Mouse (Mus musculus) kidney, postnatal 0 days (tissue): ENCODE data around the gene Olfr116. TPM values are rescaled to one million over a fixed set of nuclear protein-coding genes. Genes with fewer than 3 reads are reported as not detected.

Experiments used
- ATAC-seq: fragments of 200-750 bp; cut with Nextera tagmentation; replicated peaks from 2 replicates; pipeline ENCODE4 v1.8.0; 2017; ENCODE audit warnings: low read depth, moderate number of reproducible peaks, moderate TSS enrichment, moderate library complexity; ENCODE audit not compliant: low FRiP score
- DNase-seq: peaks from one replicate; pipeline ENCODE4 v3.0.0-alpha.2; 2016; ENCODE audit warnings: low spot score
- H3K27ac ChIP-seq: fragments of 300-500 bp; sonication (generic); 2 replicates; pipeline ENCODE4 v1.5.1; 2014; ENCODE audit warnings: mild to moderate bottlenecking
- H3K27me3 ChIP-seq: fragments of 300-500 bp; sonication (generic); 2 replicates; pipeline ENCODE4 v1.6.1; 2014; ENCODE audit warnings: low read length, mixed read lengths; ENCODE audit not compliant: insufficient read depth
- H3K36me3 ChIP-seq: fragments of 300-500 bp; sonication (generic); 2 replicates; pipeline ENCODE4 v1.6.1; 2014; ENCODE audit warnings: low read length, mixed read lengths; ENCODE audit not compliant: insufficient read depth
- H3K4me1 ChIP-seq: fragments of 300-500 bp; sonication (generic); replicated peaks from 2 replicates; pipeline ENCODE4 v1.6.1; 2014; ENCODE audit warnings: antibody characterized with exemption, low read length, mixed read lengths; ENCODE audit not compliant: insufficient read depth
- H3K4me2 ChIP-seq: fragments of 300-500 bp; sonication (generic); 2 replicates; pipeline ENCODE4 v1.6.1; 2014; ENCODE audit warnings: mild to moderate bottlenecking, low read length, moderate library complexity, mixed read lengths
- H3K4me3 ChIP-seq: fragments of 300-500 bp; sonication (generic); replicated peaks from 2 replicates; pipeline ENCODE4 v1.5.1; 2014; ENCODE audit warnings: low read depth, low read length
- H3K9ac ChIP-seq: fragments of 300-500 bp; sonication (generic); 2 replicates; pipeline ENCODE4 v1.6.1; 2014; ENCODE audit warnings: low read depth, low read length
- H3K9me3 ChIP-seq: fragments of 300-500 bp; sonication (generic); replicated peaks from 2 replicates; pipeline ENCODE4 v1.6.1; 2016; ENCODE audit warnings: low read length, inconsistent platforms, mixed read lengths
- CTCF ChIP-seq: IDR thresholded peaks from 2 replicates; pipeline ENCODE4 v1.5.1; 2016; ENCODE audit warnings: antibody characterized with exemption, low read depth, mild to moderate bottlenecking, moderate library complexity
- WGBS: fragments of 180-500 bp; shearing (Covaris S2); extraction: QIAGEN DNeasy Blood & Tissue Kit; methylation state at CpG from one replicate; pipeline ENCODE4 v1.1.7; 2014; 5-methylcytosine and 5-hydroxymethylcytosine counted together
- polyA plus RNA-seq: library from polyadenylated mRNA; unstranded; fragments of >200 nt; fragmentation: Nextera tagmentation; extraction: Ambion mirVana; gene quantifications from 2 replicates; pipeline ENCODE4 v1.2.1, GENCODE M21; 2015

Gene Olfr116
- not detected in 2 replicates for polyA plus RNA-seq

GRCm38 (mm10) chr17:37627009-37627408, at the start of gene Olfr116, which contains the start of gene Olfr115:
TSS of gene Olfr116 (minus strand) at chr17:37627199.
TSS of gene Olfr115 (minus strand) at chr17:37627109.
- no peak within 1 kb of the TSS for H3K27ac ChIP-seq
- no peaks in the 10 kb centered on the region for H3K4me1 ChIP-seq
- no peaks in the 10 kb centered on the region for H3K9me3 ChIP-seq
- no peak within 1 kb of the TSS for H3K9ac ChIP-seq
- no peaks in the 10 kb centered on the region for H3K36me3 ChIP-seq
- H3K4me2 ChIP-seq, result no peak within 1 kb of the TSS
- 76% methylated on average over 2 of the region's 2 CpGs for WGBS
- no peak for TF ChIP-seq CTCF
- H3K4me3 ChIP-seq, result no peak within 1 kb of the TSS
- no peaks in the 10 kb centered on the region for H3K27me3 ChIP-seq
- ATAC-seq (no peak), DNase-seq (no peak)

- Histone ChIP-seq H3K36me3 (no peaks in the 10 kb centered on the region), H3K9me3 (no peaks in the 10 kb centered on the region), H3K27ac (no peak within 1 kb of the TSS), H3K9ac (no peak within 1 kb of the TSS), H3K4me3 (no peak within 1 kb of the TSS), H3K4me1 (no peaks in the 10 kb centered on the region), H3K27me3 (no peaks in the 10 kb centered on the region), H3K4me2 (no peak within 1 kb of the TSS)
- ATAC-seq, result no peak
- 65% methylated on average over 2 of the region's 2 CpGs for WGBS
- DNase-seq, result no peak
- TF ChIP-seq CTCF, result no peak
Measured at GRCm38 (mm10) chr17:37666688-37667087, 39.7 kb upstream of the Olfr116 start, which contains the start of gene Olfr118. TSS of gene Olfr118 (plus strand) at chr17:37666988.

GRCm38 (mm10) chr17:37663682-37664081, 36.7 kb upstream of the Olfr116 start, which contains the start of gene Olfr117:
TSS of gene Olfr117 (minus strand) at chr17:37663782.
- no peaks in the 10 kb centered on the region for H3K9me3 ChIP-seq
- H3K27me3 ChIP-seq, result no peaks in the 10 kb centered on the region
- H3K4me2 ChIP-seq, result no peak within 1 kb of the TSS
- H3K36me3 ChIP-seq, result no peaks in the 10 kb centered on the region
- no peaks in the 10 kb centered on the region for H3K4me1 ChIP-seq
- H3K9ac ChIP-seq, result no peak within 1 kb of the TSS
- ATAC-seq (no peak), DNase-seq (no peak)
- WGBS, result 57% methylated on average over 1 of the region's 1 CpGs
- no peak for TF ChIP-seq CTCF
- no peak within 1 kb of the TSS for H3K27ac ChIP-seq
- no peak within 1 kb of the TSS for H3K4me3 ChIP-seq

- Histone ChIP-seq H3K4me3 (no peak within 1 kb of the TSS), H3K9ac (no peak within 1 kb of the TSS), H3K4me1 (no peaks in the 10 kb centered on the region), H3K27ac (no peak within 1 kb of the TSS), H3K9me3 (no peaks in the 10 kb centered on the region), H3K27me3 (no peaks in the 10 kb centered on the region), H3K4me2 (no peak within 1 kb of the TSS), H3K36me3 (no peaks in the 10 kb centered on the region)
- DNase-seq, result no peak
- no peak for ATAC-seq
- no peak for TF ChIP-seq CTCF
Measured at GRCm38 (mm10) chr17:37592643-37593042, 34.4 kb downstream of the Olfr116 start, which contains the start of gene Olfr114. TSS of gene Olfr114 (minus strand) at chr17:37592743.

GRCm38 (mm10) chr17:37577563-37577962, 49.4 kb downstream of the Olfr116 start, which contains the start of gene Olfr113:
TSS of gene Olfr113 (minus strand) at chr17:37577663.
- no peak within 1 kb of the TSS for H3K4me3 ChIP-seq
- H3K4me1 ChIP-seq, result no peaks in the 10 kb centered on the region
- no peak within 1 kb of the TSS for H3K4me2 ChIP-seq
- H3K9ac ChIP-seq, result no peak within 1 kb of the TSS
- no peaks in the 10 kb centered on the region for H3K36me3 ChIP-seq
- no peak for TF ChIP-seq CTCF
- ATAC-seq, result no peak
- no peak for DNase-seq
- no peaks in the 10 kb centered on the region for H3K9me3 ChIP-seq
- no peaks in the 10 kb centered on the region for H3K27me3 ChIP-seq
- H3K27ac ChIP-seq, result no peak within 1 kb of the TSS

Other genes starting within 250 kb of the Olfr116 start
- gene Olfr105-ps, start 248.2 kb downstream of the Olfr116 start, polyA plus RNA-seq, result not detected in 2 replicates
- not detected in 2 replicates for gene Olfr106-ps, start 236.8 kb downstream of the Olfr116 start, polyA plus RNA-seq
- not detected in 2 replicates for gene Olfr107, start 228.0 kb downstream of the Olfr116 start, polyA plus RNA-seq
- gene Olfr108, start 181.7 kb downstream of the Olfr116 start, polyA plus RNA-seq, result not detected in 2 replicates
- gene Olfr109, start 168.3 kb downstream of the Olfr116 start, polyA plus RNA-seq, result not detected in 2 replicates
- gene H2-M2, start 143.6 kb downstream of the Olfr116 start, polyA plus RNA-seq, result not detected in 2 replicates
- gene Olfr110, start 134.7 kb downstream of the Olfr116 start, polyA plus RNA-seq, result not detected in 2 replicates
- not detected in 2 replicates for gene Olfr111, start 119.2 kb downstream of the Olfr116 start, polyA plus RNA-seq
- gene Olfr112, start 57.7 kb downstream of the Olfr116 start, polyA plus RNA-seq, result not detected in 2 replicates
- gene Olfr113, start 49.5 kb downstream of the Olfr116 start, polyA plus RNA-seq, result not detected in 2 replicates
- gene Olfr114, start 34.5 kb downstream of the Olfr116 start, polyA plus RNA-seq, result not detected in 2 replicates
- gene Olfr115, start 90 bp downstream of the Olfr116 start, polyA plus RNA-seq, result not detected in 2 replicates
- not detected in 2 replicates for gene Olfr117, start 36.6 kb upstream of the Olfr116 start, polyA plus RNA-seq
- gene Olfr118, start 39.8 kb upstream of the Olfr116 start, polyA plus RNA-seq, result not detected in 2 replicates
- not detected in 2 replicates for gene Olfr119, start 69.4 kb upstream of the Olfr116 start, polyA plus RNA-seq
- not detected in 2 replicates for gene Olfr120, start 94.6 kb upstream of the Olfr116 start, polyA plus RNA-seq
- gene Olfr121, start 121.7 kb upstream of the Olfr116 start, polyA plus RNA-seq, result not detected in 2 replicates
- not detected in 2 replicates for gene Olfr122, start 141.4 kb upstream of the Olfr116 start, polyA plus RNA-seq
- not detected in 2 replicates for gene Olfr123, start 166.3 kb upstream of the Olfr116 start, polyA plus RNA-seq
- not detected in 2 replicates for gene Olfr124, start 172.7 kb upstream of the Olfr116 start, polyA plus RNA-seq
- not detected in 2 replicates for gene Olfr125, start 205.8 kb upstream of the Olfr116 start, polyA plus RNA-seq
- gene Olfr126, start 220.3 kb upstream of the Olfr116 start, polyA plus RNA-seq, result not detected in 2 replicates